Mouse (Mus musculus) bone marrow macrophage, adult 2 months (primary cell): ENCODE results near the gene Dlgap1.

ENCODE experiments used
- CTCF ChIP-seq: IDR thresholded peaks from 2 replicates; pipeline ENCODE4 v1.5.1; 2012; ENCODE audit warnings: low read depth, mild to moderate bottlenecking, low read length, moderate library complexity
- POLR2A ChIP-seq: IDR thresholded peaks from 2 replicates; pipeline ENCODE4 v1.6.1; 2012; ENCODE audit warnings: mild to moderate bottlenecking, low read depth, low read length, borderline replicate concordance

- TF ChIP-seq CTCF (no peak), POLR2A (no peak)
Observed at GRCm38 (mm10) chr17:70470970-70471371, 502.1 kb downstream of the Dlgap1 start.
